Mouse (Mus musculus) MEL (cell line): ENCODE results near the gene Plekhg3. TPM values are rescaled to one million over a fixed set of nuclear protein-coding genes. Genes with fewer than 3 reads are reported as not detected.
A peak's percentile ranks its signal among the peaks of the same experiment; 100 is the strongest.

ENCODE experiments used
- DNase-seq: peaks from one replicate; pipeline ENCODE4 v3.0.0; 2011; ENCODE audit warnings: low read depth, low spot score
- H3K27ac ChIP-seq: 2 replicates; pipeline ENCODE4 v1.5.1; 2012; ENCODE audit warnings: low read depth, mild to moderate bottlenecking, control low read depth, low read length, moderate library complexity; ENCODE audit not compliant: control insufficient read depth
- H3K27me3 ChIP-seq, 2 experiments: fragments of 150-350 bp in 1 of 2; sonication (generic) in 1 of 2; 2 replicates each; pipeline ENCODE4 v1.6.1; 2012; ENCODE audit warnings: low read length in 2 of 2, mild to moderate bottlenecking in 2 of 2, improper control_type of control experiment in 1 of 2, moderate library complexity in 1 of 2; ENCODE audit not compliant: insufficient read depth in 2 of 2, control insufficient read depth in 1 of 2
- H3K36me3 ChIP-seq, 2 experiments: 2 replicates each; pipeline ENCODE4 v1.6.1; 2012 to 2014; ENCODE audit warnings: low read length in 2 of 2, improper control_type of control experiment in 1 of 2, inconsistent platforms in 1 of 2, mild to moderate bottlenecking in 1 of 2; ENCODE audit not compliant: insufficient read depth in 2 of 2, control insufficient read depth in 1 of 2
- H3K4me1 ChIP-seq, 2 experiments: fragments of 150-350 bp in 1 of 2; sonication (generic) in 1 of 2; 2 replicates each; pipeline ENCODE4 v1.6.1; 2012; ENCODE audit warnings: low read length in 2 of 2, improper control_type of control experiment in 1 of 2, mild to moderate bottlenecking in 1 of 2; ENCODE audit not compliant: insufficient read depth in 2 of 2, control insufficient read depth in 1 of 2
- H3K4me3 ChIP-seq, 2 experiments: fragments of 150-350 bp in 1 of 2; sonication (generic) in 1 of 2; 2 replicates each; pipeline ENCODE4 v1.5.1; 2012; ENCODE audit warnings: low read depth in 2 of 2, low read length in 2 of 2, mild to moderate bottlenecking in 2 of 2, moderate library complexity in 2 of 2, control low read depth in 1 of 2, improper control_type of control experiment in 1 of 2; ENCODE audit not compliant: control insufficient read depth in 1 of 2, insufficient read depth in 1 of 2
- H3K79me2 ChIP-seq: 2 replicates; pipeline ENCODE4 v1.6.1; 2012; ENCODE audit warnings: mild to moderate bottlenecking, low read length, moderate library complexity; ENCODE audit not compliant: control insufficient read depth, poor library complexity, insufficient read depth
- H3K9ac ChIP-seq: 2 replicates; pipeline ENCODE4 v1.6.1; 2012; ENCODE audit warnings: low read depth, mild to moderate bottlenecking, control low read depth, low read length, moderate library complexity; ENCODE audit not compliant: control insufficient read depth, poor library complexity, severe bottlenecking
- H3K9me3 ChIP-seq: fragments of 150-350 bp; sonication (generic); replicated peaks from 2 replicates; pipeline ENCODE4 v1.6.1; 2012; ENCODE audit warnings: mild to moderate bottlenecking, low read length, improper control_type of control experiment, moderate library complexity; ENCODE audit not compliant: insufficient read depth
- BHLHE40 ChIP-seq: IDR thresholded peaks from 2 replicates; pipeline ENCODE4 v1.6.1; 2012; ENCODE audit warnings: low read depth, mild to moderate bottlenecking, inconsistent platforms, low read length, improper control_type of control experiment, borderline replicate concordance
- CHD1 ChIP-seq: IDR thresholded peaks from 2 replicates; pipeline ENCODE4 v1.6.1; 2012; ENCODE audit warnings: low read depth, mild to moderate bottlenecking, inconsistent platforms, low read length, improper control_type of control experiment
- CHD2 ChIP-seq: IDR thresholded peaks from 2 replicates; pipeline ENCODE4 v1.6.1; 2011; ENCODE audit warnings: low read length, improper control_type of control experiment
- CTCF ChIP-seq, 3 experiments: IDR thresholded peaks in 2 of 3; conservative IDR thresholded peaks in 1 of 3; 2 replicates each; pipeline ENCODE4 v1.5.1; 2011 to 2012; ENCODE audit warnings: low read length in 3 of 3, low read depth in 2 of 3, mild to moderate bottlenecking in 2 of 3, improper control_type of control experiment in 1 of 3, inconsistent platforms in 1 of 3, mixed read lengths in 1 of 3, moderate library complexity in 1 of 3; ENCODE audit not compliant: control insufficient read depth in 1 of 3, insufficient read depth in 1 of 3, poor library complexity in 1 of 3, severe bottlenecking in 1 of 3
- E2F4 ChIP-seq: IDR thresholded peaks from 2 replicates; pipeline ENCODE4 v1.6.1; 2011; ENCODE audit warnings: low read depth, low read length, improper control_type of control experiment, borderline replicate concordance
- ELF1 ChIP-seq: IDR thresholded peaks from 2 replicates; pipeline ENCODE4 v1.6.1; 2014; ENCODE audit warnings: low read depth, mild to moderate bottlenecking, inconsistent platforms, low read length, improper control_type of control experiment, moderate library complexity
- ETS1 ChIP-seq: IDR thresholded peaks from 2 replicates; pipeline ENCODE4 v1.6.1; 2012; ENCODE audit warnings: low read depth, mild to moderate bottlenecking, inconsistent platforms, low read length, improper control_type of control experiment, moderate library complexity
- HCFC1 ChIP-seq: IDR thresholded peaks from 2 replicates; pipeline ENCODE4 v1.6.1; 2012; ENCODE audit warnings: low read depth, mild to moderate bottlenecking, inconsistent platforms, low read length, improper control_type of control experiment, moderate library complexity
- JUND ChIP-seq: IDR thresholded peaks from 2 replicates; pipeline ENCODE4 v1.6.1; 2011; ENCODE audit warnings: low read depth, mild to moderate bottlenecking, improper control_type of control experiment, low read length
- KAT2A ChIP-seq: conservative IDR thresholded peaks from 2 replicates; pipeline ENCODE4 v1.6.1; 2012; ENCODE audit warnings: low read depth, low read length, improper control_type of control experiment, inconsistent platforms
- MAFK ChIP-seq: IDR thresholded peaks from 2 replicates; pipeline ENCODE4 v1.6.1; 2011; ENCODE audit warnings: low read depth, mild to moderate bottlenecking, low read length, improper control_type of control experiment, borderline replicate concordance
- MAX ChIP-seq: IDR thresholded peaks from 2 replicates; pipeline ENCODE4 v1.6.1; 2011; ENCODE audit warnings: low read length, improper control_type of control experiment
- MAZ ChIP-seq: IDR thresholded peaks from 2 replicates; pipeline ENCODE4 v1.6.1; 2012; ENCODE audit warnings: low read depth, mild to moderate bottlenecking, inconsistent platforms, low read length, improper control_type of control experiment
- MEF2A ChIP-seq: IDR thresholded peaks from 2 replicates; pipeline ENCODE4 v1.6.1; 2014; ENCODE audit warnings: low read depth, mild to moderate bottlenecking, inconsistent platforms, low read length, improper control_type of control experiment; ENCODE audit not compliant: poor library complexity, insufficient replicate concordance, severe bottlenecking; ENCODE audit errors: extremely low read depth
- MXI1 ChIP-seq: IDR thresholded peaks from 2 replicates; pipeline ENCODE4 v1.6.1; 2011; ENCODE audit warnings: mild to moderate bottlenecking, low read depth, low read length, improper control_type of control experiment
- MYB ChIP-seq: IDR thresholded peaks from 2 replicates; pipeline ENCODE4 v1.6.1; 2011; ENCODE audit warnings: mild to moderate bottlenecking, low read depth, low read length, improper control_type of control experiment
- MYC ChIP-seq: IDR thresholded peaks from 2 replicates; pipeline ENCODE4 v1.6.1; 2011; ENCODE audit warnings: low read depth, mild to moderate bottlenecking, low read length, improper control_type of control experiment, moderate library complexity
- NRF1 ChIP-seq: IDR thresholded peaks from 2 replicates; pipeline ENCODE4 v1.6.1; 2014; ENCODE audit warnings: low read depth, mild to moderate bottlenecking, inconsistent platforms, low read length, improper control_type of control experiment, moderate library complexity; ENCODE audit not compliant: poor library complexity, insufficient read depth, severe bottlenecking
- POLR2A ChIP-seq, 2 experiments: IDR thresholded peaks; 2 replicates each; pipeline ENCODE4 v1.6.1; 2011 to 2012; ENCODE audit warnings: low read length in 2 of 2, mild to moderate bottlenecking in 2 of 2, control low read depth in 1 of 2, improper control_type of control experiment in 1 of 2, low read depth in 1 of 2, moderate library complexity in 1 of 2; ENCODE audit not compliant: control insufficient read depth in 1 of 2, insufficient read depth in 1 of 2, poor library complexity in 1 of 2
- POLR2AphosphoS5 ChIP-seq: IDR thresholded peaks from 2 replicates; pipeline ENCODE4 v1.6.1; 2012; ENCODE audit warnings: low read depth, borderline replicate concordance, mild to moderate bottlenecking, inconsistent platforms, low read length, moderate library complexity, mixed read lengths
- SIN3A ChIP-seq: IDR thresholded peaks from 2 replicates; pipeline ENCODE4 v1.6.1; 2012; ENCODE audit warnings: low read length, improper control_type of control experiment, inconsistent platforms
- SMC3 ChIP-seq: IDR thresholded peaks from 2 replicates; pipeline ENCODE4 v1.6.1; 2011; ENCODE audit warnings: low read depth, low read length, improper control_type of control experiment
- TAL1 ChIP-seq: IDR thresholded peaks from 2 replicates; pipeline ENCODE4 v1.6.1; 2012; ENCODE audit warnings: mild to moderate bottlenecking, inconsistent platforms, low read length, moderate library complexity, mixed read lengths
- TBP ChIP-seq: IDR thresholded peaks from 2 replicates; pipeline ENCODE4 v1.8.0; 2011; ENCODE audit warnings: low read depth, low read length, improper control_type of control experiment
- UBTF ChIP-seq: IDR thresholded peaks from 2 replicates; pipeline ENCODE4 v1.6.1; 2012; ENCODE audit warnings: low read depth, mild to moderate bottlenecking, inconsistent platforms, low read length, improper control_type of control experiment, moderate library complexity, borderline replicate concordance; ENCODE audit not compliant: insufficient read depth
- USF1 ChIP-seq: IDR thresholded peaks from 2 replicates; pipeline ENCODE4 v1.6.1; 2014; ENCODE audit warnings: low read depth, mild to moderate bottlenecking, inconsistent platforms, low read length, improper control_type of control experiment, moderate library complexity
- USF2 ChIP-seq, 2 experiments: IDR thresholded peaks; 2 replicates each; pipeline ENCODE4 v1.6.1; 2011 to 2012; ENCODE audit warnings: improper control_type of control experiment in 2 of 2, low read length in 2 of 2, borderline replicate concordance in 1 of 2, inconsistent platforms in 1 of 2, low read depth in 1 of 2, mild to moderate bottlenecking in 1 of 2; ENCODE audit not compliant: insufficient read depth in 1 of 2
- ZKSCAN1 ChIP-seq: IDR thresholded peaks from 2 replicates; pipeline ENCODE4 v1.6.1; 2012; ENCODE audit warnings: low read depth, mild to moderate bottlenecking, inconsistent platforms, low read length, improper control_type of control experiment, moderate library complexity
- ZMIZ1 ChIP-seq: IDR thresholded peaks from 2 replicates; pipeline ENCODE4 v1.6.1; 2012; ENCODE audit warnings: low read depth, mild to moderate bottlenecking, inconsistent platforms, low read length, improper control_type of control experiment, moderate library complexity
- ZNF384 ChIP-seq: IDR thresholded peaks from 2 replicates; pipeline ENCODE4 v1.6.1; 2012; ENCODE audit warnings: low read depth, mild to moderate bottlenecking, inconsistent platforms, low read length, improper control_type of control experiment
- polyA plus RNA-seq, 2 experiments: library from polyadenylated mRNA; stranded (reverse) in 1 of 2; unstranded in 1 of 2; fragments of >175 nt in 1 of 2; fragments of >200 nt in 1 of 2; gene quantifications; 2 replicates each; pipeline versions ENCODE4 v1.2.1 to v1.2.4; 2012; ENCODE audit warnings: low replicate concordance in 2 of 2, low read depth in 1 of 2; ENCODE audit not compliant: insufficient read length in 2 of 2, insufficient read depth in 1 of 2, missing spikeins in 1 of 2
- total RNA-seq: library from RNA; depleted of rRNA; stranded (reverse); fragments of 300-350 nt; gene quantifications from 2 replicates; pipeline ENCODE4 v1.2.3, GENCODE M21; 2012

The Plekhg3 gene
- total and polyA plus RNA-seq, 3 experiments, result 0.92 to 7.0 TPM; not detected in 1

DNA sequence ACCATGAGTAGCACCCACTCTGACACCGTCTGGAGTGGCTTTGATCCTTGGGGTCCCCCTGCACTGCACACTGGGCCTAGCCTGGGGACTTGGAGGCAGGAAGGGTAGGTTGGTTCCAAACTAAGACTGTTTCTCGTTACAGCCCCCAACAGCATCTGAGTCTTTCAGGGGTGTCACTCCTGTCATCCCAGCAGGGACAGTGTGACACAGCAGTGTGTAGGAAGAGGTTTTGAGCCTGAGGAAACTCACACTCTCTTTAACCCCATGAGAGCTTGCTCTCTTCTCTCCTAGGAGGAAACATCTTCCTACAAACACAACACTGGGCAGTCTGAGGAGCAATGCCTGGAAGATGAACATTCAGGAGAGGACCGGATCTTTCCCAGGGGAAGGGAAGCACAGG is 63.9 kb downstream of the Plekhg3 start:
- Histone ChIP-seq H3K27ac (peak overlapping the region; percentile 55), H3K27me3 (no peaks in the 10 kb centered on the region), H3K4me1 (peaks cover 3 to 28% of the 10 kb centered on the region in 2 experiments), H3K79me2 (no peaks in the 10 kb centered on the region), H3K36me3 (peaks cover 0 to 17% of the 10 kb centered on the region in 2 experiments; a peak in 2 of 4 replicates), H3K9ac (peak overlapping the region; percentile 57), H3K9me3 (no peaks in the 10 kb centered on the region), H3K4me3 (no peak overlapping the region; a peak in 1 of 4 replicates)
- DNase-seq, result no peak
- TF ChIP-seq MAX, result no peak
- no peak for TF ChIP-seq CHD1
- TF ChIP-seq POLR2AphosphoS5, result no peak
- no peak for TF ChIP-seq MYB
- no peak for TF ChIP-seq USF2 (IDR thresholded peaks at IDR 0.05; ENCODE audit: borderline replicate concordance in 1 of 2, insufficient read depth in 1 of 2, low read depth in 1 of 2, low read length in 2 of 2)
- TF ChIP-seq ETS1, result no peak
- TF ChIP-seq USF1, result no peak
- no peak for TF ChIP-seq E2F4
- no peak for TF ChIP-seq ELF1
- no peak for TF ChIP-seq SIN3A
- no peak for TF ChIP-seq CHD2
- no peak for TF ChIP-seq TAL1
- TF ChIP-seq TBP, result no peak
- TF ChIP-seq CTCF (IDR thresholded peaks at IDR 0.05 in 2 of 3, conservative IDR thresholded peaks at IDR 0.05 in 1 of 3; ENCODE audit: control insufficient read depth in 1 of 3, insufficient read depth in 1 of 3, low read depth in 2 of 3, low read length in 3 of 3, poor library complexity in 1 of 3, severe bottlenecking in 1 of 3), result no peak
- no peak for TF ChIP-seq MYC
- no peak for TF ChIP-seq MEF2A
- no peak for TF ChIP-seq KAT2A
- no peak for TF ChIP-seq MXI1
- no peak for TF ChIP-seq POLR2A (IDR thresholded peaks at IDR 0.05; ENCODE audit: control insufficient read depth in 1 of 2, insufficient read depth in 1 of 2, low read depth in 1 of 2, low read length in 2 of 2, poor library complexity in 1 of 2)
- no peak for TF ChIP-seq MAFK

DNA sequence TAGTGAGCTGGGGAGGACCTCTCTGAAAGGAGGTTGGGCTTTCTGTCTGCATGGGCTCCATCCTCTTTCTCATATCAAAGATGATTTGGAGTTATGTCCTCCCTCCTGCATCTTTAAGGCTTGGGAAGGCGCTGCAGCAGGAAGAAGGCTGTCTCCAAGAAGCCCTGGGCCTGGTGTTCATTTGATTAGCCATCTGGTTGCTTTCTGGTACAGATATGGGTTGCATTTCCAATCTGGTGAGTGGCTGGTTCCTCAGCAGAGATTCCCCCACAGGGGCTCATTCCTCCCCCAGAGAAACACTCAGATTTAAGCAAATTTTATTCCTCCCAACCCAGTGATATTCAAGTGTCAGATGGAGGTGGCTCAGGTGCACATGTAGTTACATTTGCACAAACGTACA is 65.1 kb downstream of the Plekhg3 start:
- Histone ChIP-seq H3K27ac (no peak overlapping the region), H3K4me3 (no peak overlapping the region), H3K9ac (no peak overlapping the region), H3K27me3 (no peaks in the 10 kb centered on the region), H3K36me3 (peaks cover 0 to 17% of the 10 kb centered on the region in 2 experiments; a peak in 2 of 4 replicates), H3K4me1 (peaks cover 3 to 28% of the 10 kb centered on the region in 2 experiments), H3K79me2 (no peaks in the 10 kb centered on the region), H3K9me3 (no peaks in the 10 kb centered on the region)
- DNase-seq, result no peak
- TF ChIP-seq E2F4, result no peak
- no peak for TF ChIP-seq SMC3
- TF ChIP-seq USF2 (IDR thresholded peaks at IDR 0.05; ENCODE audit: borderline replicate concordance in 1 of 2, insufficient read depth in 1 of 2, low read depth in 1 of 2, low read length in 2 of 2), result no peak
- no peak for TF ChIP-seq ZNF384
- no peak for TF ChIP-seq ZKSCAN1
- no peak for TF ChIP-seq ELF1
- no peak for TF ChIP-seq KAT2A
- TF ChIP-seq MAZ, result no peak
- no peak for TF ChIP-seq HCFC1
- no peak for TF ChIP-seq ZMIZ1
- no peak for TF ChIP-seq MEF2A
- no peak for TF ChIP-seq MAX
- no peak for TF ChIP-seq NRF1
- no peak for TF ChIP-seq CHD1
- TF ChIP-seq JUND, result no peak
- no peak for TF ChIP-seq UBTF
- no peak for TF ChIP-seq MXI1
- no peak for TF ChIP-seq BHLHE40
